Mouse (Mus musculus) lung, adult 18-20 months (tissue): Measurements from ENCODE around the gene Ddit4.
A peak's percentile ranks its signal among the peaks of the same experiment; 100 is the strongest.

Source experiments
- DNase-seq, 2 experiments: peaks; one replicate each; pipeline ENCODE4 v3.0.0; 2022; ENCODE audit warnings: mixed read lengths in 2 of 2

Gene Ddit4

DNA sequence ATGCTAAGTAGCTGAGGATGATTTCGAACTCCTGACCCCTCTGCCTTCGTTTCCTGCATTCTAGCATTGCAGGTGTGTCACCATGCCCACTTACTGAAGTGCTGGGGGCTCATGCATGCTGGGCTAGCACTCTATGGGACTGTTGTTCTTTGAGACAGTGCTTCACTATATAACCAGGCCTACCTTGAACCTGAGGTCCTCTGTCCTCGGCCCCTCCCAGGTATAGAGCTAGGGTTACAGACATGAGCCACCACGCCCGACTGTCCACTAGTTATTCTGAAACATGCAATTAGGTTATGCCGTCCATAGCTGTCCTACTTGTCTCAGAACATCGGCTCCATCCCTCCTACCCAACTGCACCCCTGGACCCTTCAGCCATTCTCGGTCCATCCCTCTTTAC lies 20.2 kb upstream of the Ddit4 start:
- no peak for DNase-seq

DNA sequence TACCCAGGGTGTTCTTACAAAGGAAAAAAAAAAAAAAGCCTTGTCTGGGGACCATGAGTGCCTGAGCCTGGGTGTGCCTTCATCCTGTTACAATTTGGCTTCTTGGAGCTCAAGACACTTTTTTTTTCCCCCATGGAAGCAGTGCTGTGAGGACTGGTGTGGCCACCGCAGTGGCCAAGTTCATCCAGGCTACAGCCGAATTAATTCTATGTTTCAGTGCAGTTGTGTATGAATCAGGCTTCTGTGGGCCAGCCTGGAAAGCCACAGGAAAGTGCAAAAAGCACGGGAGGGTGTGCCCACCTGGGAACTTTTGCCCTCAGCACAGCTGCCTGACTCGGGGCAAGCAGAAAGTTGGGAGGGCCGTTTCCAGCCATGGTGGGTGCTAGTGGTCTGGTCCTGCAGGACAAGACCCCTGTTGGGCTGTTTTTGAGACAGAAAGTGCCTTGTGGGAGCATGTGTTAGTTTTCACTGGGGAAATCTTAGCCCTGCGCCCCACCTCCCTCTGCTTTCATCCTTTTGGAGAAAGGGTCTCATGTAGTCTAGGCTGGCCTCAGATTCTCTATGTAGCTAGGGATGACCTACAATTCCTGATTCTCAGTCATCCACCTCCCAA lies 18.9 kb upstream of the Ddit4 start:
- peak in 1 of 2 experiments; percentile 55 for DNase-seq

DNA sequence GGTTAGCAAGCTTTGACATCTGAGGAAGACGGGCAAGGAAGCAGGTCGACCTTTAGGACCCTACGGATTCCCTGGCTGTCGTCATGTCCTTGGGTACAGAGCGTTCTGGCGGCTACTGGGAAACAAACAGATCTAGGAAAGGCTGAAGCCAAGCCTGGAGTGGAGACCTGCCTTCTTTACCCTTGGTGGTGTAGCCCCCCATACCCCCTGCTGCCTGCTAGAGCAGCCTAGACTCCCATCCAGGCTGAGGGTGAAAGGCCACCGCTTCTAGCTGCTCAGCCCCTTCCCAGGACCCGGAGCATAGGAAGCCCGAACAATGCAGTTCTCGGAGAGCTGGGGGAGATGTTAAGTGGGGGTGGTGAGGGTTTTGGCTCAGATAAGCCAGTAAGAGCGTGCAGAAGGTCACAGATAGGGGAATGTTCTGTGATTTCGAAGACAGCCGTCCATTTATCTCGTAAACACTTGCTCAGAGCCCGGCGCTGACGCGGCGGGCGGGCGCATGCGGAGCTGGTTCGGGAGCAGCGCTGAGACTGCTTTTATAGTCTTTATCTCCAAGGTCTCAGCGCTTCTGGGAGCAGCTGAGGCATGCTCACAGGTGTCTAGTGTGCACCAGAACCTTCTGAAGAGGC lies 18.3 kb upstream of the Ddit4 start:
- peak; percentile 87 to 93 for DNase-seq

DNA sequence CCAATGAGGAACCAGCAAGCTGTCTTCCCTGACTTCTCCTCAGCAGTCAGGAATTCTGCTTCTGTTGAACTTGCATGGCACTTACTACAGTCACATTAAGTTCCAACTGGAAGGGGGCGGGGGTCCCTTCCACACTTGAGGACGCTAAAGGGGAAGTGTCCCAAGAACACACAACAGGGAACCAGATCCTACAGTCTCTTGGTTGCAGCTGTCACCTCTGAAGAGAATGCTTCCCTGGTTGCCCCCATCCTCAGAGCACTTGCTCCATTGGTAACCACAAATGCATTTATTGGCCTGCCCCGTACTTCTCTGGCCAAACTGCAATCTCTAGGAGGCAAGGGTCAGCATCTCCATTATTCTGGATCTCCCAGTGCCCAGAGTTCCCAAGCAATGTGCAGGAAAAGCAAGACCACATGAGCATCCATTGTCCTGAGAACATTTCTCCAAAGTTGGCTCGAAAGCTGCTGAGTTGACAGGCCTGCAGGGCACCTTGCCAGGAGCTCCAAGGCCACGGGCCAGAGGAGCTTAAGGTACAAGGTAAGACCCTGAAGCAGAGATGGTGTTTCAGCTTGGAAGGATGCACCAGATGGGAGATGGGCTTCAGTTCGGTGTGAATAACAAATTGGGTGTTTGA lies 15.8 kb upstream of the Ddit4 start:
- DNase-seq = peak in 1 of 2 experiments; percentile 40

DNA sequence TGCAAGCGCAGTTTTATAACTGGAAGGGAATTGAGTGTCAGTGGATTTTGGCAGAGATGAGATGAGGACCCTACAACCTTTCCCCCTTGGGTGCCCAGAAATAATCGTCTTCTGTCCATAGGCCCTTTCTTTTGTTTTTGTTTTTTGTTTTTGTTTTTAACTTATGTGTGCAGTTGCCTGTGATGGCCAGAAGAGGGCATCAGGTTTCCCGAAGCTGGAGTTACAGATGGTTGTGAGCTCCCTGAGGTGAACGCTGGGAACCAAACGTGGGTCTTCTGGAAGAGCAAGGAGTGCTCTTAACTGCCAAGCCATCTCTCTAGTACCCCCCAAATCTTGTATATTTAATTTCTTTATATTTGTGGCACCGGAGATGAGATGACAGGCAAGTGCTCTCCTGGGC lies 15.1 kb upstream of the Ddit4 start:
- DNase-seq = no peak

DNA sequence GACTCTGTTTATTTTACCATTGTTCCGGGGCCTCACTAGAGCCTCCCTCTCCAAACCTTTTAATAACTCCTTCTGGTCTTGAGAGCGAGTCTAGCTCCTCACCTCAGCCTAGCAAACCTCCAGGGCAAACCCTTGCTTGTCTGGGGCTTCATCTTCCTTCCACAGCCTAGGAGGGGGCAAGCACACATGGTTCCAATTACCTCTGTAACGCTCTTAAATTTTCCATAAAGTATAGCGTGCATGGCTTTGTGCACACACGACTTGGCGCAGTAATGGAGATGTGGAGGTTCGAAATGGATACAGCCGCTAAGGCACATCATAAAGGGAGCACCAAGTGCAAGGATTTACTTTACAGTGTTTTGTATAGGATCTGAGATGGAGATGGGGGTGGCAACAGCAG lies 14.2 kb upstream of the Ddit4 start:
- DNase-seq = no peak

DNA sequence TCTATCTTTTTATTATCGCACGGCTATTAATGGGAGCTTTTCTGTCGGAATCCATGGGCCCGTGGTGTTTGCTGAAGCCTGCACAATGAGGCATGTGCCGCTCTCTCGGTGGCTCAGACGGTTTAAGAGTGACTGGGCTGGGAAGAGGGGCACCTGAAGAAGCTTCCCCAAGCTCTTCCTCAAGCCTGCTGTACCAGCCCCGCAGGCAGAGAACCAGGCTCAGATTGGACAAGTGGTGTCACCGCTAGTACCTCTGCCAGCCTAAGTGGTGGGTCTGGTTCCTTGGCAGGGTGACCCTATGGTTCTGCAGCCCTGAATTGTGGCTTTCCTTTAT lies 13.7 kb upstream of the Ddit4 start:
- DNase-seq = no peak

DNA sequence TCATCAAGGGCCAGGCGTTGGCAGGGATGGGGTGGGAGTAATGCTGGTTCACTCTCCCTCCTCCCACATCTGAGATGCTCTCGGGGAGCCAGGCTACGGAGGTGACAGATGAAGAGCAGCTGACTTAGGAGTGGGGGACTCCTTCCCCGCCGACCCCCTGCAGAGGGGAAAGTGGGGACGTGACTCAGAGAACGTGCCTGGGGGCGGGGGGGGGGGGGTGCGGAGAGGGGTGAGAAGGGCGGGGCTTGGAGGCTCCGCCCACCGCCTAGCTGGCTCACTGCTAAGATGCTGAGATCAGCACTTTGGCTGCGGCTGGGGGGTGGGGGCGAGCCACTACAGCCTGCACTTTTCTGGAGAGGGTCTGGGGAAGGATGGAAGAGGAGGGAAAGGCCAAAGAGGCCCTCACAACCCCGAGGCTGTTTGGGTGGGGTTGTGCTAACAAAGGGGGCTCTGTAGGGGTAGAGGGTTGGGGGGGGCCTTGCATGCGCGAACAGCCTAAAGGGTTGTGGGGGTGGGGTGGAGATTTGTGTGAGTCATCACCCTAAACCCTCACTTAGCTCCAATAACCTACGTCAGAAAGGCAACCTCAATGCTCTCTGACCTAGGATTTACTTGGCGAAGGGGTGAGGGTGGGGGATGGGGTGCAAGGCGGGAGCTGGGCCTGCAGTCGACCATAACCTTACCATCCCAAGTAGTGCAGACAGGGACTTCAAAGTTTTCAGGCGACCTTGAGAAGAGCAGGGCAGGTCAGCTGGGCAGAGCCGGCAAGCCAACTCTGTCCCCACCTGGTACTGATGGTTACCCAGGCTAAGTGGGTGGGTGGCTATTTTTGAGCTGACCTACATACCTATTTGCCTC lies 13.1 kb upstream of the Ddit4 start:
- no peak for DNase-seq

DNA sequence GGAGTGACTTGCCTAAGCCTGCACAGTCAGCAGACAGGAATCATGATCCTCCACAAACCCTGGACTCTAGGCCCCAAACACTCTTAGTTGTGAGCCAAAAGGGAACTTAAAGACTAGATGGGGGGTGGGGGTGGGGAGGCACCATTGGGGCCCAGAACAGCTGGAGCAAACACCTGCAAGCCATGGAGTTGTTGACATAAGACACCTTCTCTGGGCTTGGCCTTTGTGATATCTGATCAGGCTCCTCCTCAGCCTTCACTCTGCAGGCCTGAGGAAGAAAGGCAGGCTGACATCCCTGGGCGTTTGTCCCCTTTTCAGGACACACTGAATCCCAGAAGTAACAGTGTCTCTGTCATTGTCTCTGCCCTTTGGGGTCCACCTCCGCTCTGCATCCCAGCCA lies 12.0 kb upstream of the Ddit4 start:
- no peak for DNase-seq

DNA sequence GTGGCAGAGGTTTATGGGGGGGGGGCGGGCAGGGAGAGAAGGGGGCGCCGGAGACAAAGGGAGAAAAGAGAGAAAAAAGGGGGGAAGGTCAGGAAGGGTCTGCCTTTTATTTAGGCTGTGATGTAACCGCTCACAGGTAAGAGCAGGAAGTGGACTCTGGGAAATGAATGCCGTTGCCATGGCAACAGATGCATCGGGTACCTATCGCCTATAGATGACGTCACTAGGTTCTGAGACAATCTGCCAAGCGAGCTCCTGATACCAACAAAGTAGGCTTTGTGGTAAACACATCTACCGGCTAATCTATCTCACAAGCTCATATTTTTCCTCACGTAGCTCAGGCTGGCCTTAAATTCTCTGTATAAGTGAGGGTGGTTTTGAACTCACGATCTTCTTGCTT lies 7.9 kb upstream of the Ddit4 start:
- DNase-seq = no peak

DNA sequence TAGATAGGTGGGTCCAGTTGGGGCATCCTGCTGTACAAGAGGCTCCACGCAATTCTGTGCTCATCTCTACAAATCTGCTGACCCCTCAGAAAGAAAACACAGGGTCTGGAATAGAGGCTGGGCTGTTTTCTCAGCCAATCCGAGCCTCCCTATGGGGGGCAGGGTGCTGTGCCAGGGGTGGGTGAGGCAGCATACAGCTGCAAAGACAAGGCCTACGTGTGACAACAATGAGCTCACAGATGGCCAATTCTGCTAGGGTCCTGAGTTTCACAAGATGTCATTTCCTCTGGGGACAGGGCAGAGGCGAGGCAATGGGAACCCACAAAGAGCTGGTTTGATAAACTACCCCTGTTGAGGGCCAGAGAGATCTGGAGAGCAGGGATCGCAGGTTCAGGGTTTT lies 6.8 kb upstream of the Ddit4 start:
- no peak for DNase-seq

DNA sequence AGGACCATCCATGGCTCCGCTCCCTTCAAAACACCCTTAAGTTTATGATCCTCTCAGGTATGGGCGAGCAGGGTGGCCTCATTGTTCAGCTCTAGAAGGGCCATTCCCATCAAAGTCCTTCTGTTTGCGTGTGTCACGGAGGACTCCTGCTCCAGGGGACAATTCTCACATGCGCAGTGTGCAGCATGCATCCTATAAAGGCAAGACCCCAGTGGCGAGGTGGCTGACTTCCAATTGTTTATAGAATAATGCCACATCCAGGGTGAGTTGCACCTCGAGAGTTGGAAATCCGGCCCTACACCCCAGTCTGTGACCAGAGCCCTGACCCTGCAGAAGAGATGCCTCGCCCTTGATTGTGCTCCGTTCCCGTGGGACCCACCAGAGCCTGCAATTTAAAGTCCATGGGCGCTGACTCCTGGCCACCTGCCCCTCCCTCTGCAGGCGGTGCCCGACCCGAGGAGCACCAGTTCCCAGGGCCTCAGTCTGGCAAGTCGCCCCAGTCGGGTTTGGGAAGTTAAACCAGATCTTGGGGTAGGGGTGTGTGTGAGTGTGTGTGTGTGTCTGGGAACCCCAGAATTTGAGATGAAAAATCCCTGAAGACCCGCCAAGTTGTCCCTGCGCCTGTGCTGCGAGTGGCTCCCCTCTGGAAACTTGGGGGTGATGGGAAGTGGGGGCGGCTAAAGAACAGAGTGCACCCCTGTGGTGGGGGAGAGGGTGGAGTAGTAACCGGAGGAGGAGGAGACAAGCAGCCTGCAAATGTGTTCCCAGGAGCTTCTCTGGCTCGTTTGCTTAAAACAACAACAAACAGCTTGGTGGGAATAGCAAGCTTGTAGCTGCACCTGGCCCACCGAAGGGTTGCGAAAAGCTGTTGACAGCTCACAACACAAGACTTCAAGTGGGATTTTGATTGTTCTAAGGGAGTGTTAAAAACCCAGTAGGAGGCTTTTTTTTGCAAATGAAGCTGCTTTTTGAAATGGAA lies 5.8 kb upstream of the Ddit4 start:
- peak in 1 of 2 experiments; percentile 41 for DNase-seq

DNA sequence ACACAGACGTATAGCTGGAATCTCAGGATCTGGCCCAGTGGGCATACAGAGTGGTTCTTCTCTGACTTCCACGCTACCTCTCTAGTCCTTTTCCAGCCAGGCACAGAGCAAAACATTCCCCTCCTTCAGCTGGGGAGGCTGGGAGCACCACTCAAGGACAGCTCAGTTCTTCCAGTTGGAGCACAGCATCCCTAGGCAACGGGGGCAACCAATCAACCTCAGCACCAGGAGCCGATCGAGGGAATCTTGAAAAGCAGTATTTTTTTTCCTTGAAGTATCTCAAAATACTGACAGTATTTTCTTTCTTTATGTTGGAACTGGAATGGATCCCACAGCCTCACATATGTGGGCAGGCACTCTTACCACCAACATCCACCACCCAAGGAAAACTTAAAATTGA lies 5.0 kb upstream of the Ddit4 start:
- DNase-seq = no peak

DNA sequence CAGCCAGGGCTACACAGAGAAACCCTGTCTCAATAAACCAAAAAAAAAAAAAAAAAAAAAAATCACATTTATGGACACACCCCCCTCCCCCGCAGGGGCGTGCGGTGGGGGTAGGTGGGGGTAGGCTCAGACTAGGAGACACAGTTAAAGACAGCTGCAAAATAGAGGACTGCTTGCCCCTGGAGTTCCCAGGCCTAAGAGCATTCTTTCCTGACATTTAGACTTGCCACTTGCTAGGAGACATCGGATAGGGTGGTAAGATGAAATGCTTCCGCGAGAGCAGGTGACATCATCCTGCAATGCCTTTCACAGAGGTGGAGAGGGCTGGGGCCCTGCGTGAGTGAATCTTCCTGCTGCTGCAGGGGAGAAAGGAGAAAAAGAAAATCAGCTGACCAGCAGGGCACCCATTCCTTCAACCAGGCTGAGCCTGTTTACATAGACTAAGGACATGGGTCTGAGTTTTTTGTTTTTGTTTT lies 2.0 kb upstream of the Ddit4 start:
- no peak for DNase-seq

DNA sequence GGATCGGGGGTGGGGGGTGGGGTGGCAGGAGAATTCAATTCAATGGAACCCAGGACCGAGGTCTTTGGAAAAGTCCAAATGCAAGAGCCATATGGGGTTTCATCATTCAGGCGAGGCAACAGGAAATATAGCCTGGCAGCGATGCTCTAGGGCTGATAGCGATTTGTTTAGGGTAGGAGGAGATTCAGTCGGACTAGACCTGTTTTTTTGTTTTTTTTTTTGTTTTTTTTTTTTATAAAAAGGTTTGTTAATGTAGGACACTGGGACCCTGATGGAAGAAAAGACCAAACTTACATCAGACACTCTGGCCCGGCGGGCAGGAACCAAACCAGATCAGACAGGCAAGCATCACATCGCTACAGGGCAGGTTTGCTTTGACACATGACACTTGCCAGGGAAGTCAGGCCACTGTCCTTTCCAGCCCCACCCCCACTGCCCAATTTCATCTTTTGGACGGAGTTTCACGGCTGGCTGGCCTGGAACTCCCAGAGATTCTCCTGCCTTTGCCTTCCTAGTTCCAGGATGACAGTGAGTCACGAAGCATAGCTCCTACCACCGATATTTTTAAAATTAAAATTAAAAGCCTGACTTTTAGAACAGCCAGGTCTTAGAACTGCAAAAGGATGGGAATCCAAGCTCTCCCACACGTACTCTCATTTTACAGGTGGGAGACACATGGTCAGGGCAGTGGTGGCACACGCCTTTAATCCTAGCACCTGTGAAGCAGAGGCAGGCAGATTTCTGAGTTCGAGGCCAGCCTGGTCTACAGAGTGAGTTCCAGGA lies 1.3 kb upstream of the Ddit4 start:
- DNase-seq = no peak

DNA sequence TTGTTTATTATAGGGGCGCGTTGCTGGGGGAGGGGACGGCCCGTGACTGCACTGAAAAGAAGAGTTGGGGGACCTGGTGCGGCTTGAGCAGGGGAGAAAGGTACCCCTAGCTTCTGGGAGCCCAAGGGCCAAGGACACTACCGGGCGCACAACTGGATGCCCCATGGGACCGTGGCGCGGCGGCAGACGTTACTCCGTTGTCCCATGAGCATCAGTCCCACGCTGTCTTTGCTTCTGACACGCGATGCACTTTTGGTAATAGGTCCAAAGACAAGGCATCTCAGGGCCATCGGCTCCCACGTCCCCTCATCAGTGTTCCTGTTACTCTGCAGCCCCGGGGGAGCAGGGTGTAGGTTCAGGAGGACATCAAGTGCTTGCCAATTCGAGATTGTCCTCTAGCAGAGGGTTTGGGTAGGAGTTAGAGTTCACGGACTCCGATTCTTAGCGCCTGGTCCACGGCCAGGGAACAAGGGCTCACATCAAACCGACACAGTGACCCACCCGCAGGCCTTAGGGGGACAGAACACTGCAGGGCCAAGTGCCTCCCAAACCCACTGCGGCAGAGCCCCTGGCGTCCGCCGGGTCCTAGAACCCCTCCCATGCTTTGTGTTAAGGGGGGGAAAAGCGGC lies 632 bp upstream of the Ddit4 start:
- peak; percentile 59 to 71 for DNase-seq

DNA sequence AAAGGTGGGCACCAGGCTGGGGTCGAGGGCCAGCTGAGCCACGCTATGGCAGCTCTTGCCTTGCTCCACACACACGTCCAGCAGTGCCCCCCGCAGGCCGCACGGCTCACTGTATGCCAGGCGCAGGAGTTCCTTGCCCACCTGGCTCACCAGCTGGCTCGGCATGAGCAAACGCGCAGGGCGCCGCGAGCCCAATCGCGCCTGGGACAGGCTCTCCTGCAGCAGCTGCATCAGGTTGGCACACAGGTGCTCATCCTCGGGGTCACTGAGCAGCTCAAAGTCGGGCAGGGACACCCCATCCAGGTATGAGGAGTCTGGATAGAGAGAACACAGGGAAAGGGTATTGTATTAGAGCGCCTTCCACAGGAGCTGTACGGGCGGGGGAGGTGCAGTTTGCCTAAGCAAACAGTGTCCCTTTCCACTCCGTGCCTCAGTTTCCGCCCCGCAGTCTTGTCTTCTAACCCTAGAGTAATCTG lies 880 bp downstream of the Ddit4 start:
- DNase-seq = peak; percentile 86 to 88

DNA sequence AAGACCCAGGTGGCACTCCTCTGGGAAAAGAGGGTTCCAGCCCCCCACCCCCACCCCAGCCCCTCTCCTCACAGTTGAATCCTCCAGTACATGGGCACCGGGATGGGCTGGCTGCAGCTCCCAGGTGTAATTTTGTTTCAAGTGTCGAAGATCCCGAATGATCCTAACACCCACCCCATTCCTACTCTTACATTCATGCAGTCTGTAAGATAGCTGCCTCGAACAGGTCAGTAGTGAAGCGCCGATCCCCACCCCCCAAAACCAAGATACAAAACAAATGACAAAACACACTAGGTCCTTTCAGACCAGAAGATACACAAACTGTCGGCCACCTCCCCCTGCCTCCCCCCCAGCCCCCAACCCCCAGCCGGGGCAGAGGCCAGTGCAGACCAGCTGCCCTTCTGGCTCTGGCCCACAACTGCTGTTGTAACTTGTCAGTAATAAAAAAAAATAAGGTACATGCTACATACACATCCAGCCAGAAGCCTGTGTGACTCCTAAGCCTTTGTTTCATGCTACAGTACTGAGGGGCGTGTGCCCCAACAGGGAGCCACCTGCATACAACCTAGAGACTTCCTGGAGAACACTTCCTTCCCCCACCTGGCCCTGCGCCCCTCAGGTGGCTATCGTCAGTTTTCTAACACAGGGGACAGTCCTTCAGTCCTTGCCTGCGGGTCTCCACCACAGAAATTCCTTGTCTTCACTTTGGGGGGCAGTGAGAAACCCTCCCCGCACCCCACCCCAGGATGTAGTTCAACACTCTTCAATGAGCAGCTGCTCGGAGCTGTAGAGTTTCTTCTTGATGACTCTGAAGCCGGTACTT lies 1.6 kb downstream of the Ddit4 start:
- no peak for DNase-seq

DNA sequence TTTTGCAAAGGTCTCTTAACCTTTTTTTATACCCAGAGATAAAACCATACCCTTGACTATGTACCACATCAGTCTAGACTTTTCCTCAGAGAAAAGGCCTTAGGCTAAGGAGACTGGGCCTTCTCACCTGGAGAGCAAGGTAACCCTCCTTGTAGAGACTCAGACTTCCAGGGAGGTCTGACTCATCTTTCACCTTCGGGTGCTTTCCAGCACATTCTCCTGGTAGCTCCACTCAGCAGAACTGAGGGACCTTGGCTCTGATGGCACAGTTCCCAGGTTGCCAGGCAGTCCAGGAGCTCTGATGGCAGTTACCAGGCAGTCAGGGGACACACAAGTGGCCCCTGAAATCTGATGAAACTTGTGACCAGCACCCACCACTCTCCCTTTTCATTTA lies 2.4 kb downstream of the Ddit4 start:
- peak; percentile 59 to 77 for DNase-seq
